Mouse (Mus musculus) hindbrain, embryonic 13.5 days (tissue): Measurements from ENCODE around the gene Stxbp1. TPM values are rescaled to one million over a fixed set of nuclear protein-coding genes. Genes with fewer than 3 reads are reported as not detected.

ENCODE experiments used
- ATAC-seq: fragments of 200-750 bp; cut with Nextera tagmentation; 2 replicates; pipeline ENCODE4 v1.8.0; 2017; ENCODE audit warnings: moderate TSS enrichment; ENCODE audit not compliant: low FRiP score
- H3K27ac ChIP-seq: fragments of 300-500 bp; sonication (generic); 2 replicates; pipeline ENCODE4 v1.5.1; 2015; ENCODE audit warnings: inconsistent platforms, mild to moderate bottlenecking, moderate library complexity
- H3K27me3 ChIP-seq: fragments of 300-500 bp; sonication (generic); 2 replicates; pipeline ENCODE4 v1.6.1; 2015; ENCODE audit warnings: mild to moderate bottlenecking, inconsistent platforms
- H3K36me3 ChIP-seq: fragments of 300-500 bp; sonication (generic); 2 replicates; pipeline ENCODE4 v1.6.1; 2015; ENCODE audit warnings: mild to moderate bottlenecking, inconsistent platforms
- H3K4me1 ChIP-seq: fragments of 300-500 bp; sonication (generic); replicated peaks from 2 replicates; pipeline ENCODE4 v1.6.1; 2015; ENCODE audit warnings: inconsistent platforms
- H3K4me2 ChIP-seq: fragments of 300-500 bp; sonication (generic); 2 replicates; pipeline ENCODE4 v1.6.1; 2015; ENCODE audit warnings: inconsistent platforms, mild to moderate bottlenecking, moderate library complexity
- H3K4me3 ChIP-seq: fragments of 300-500 bp; sonication (generic); 2 replicates; pipeline ENCODE4 v1.5.1; 2015; ENCODE audit warnings: mild to moderate bottlenecking, inconsistent platforms
- H3K9ac ChIP-seq: fragments of 300-500 bp; sonication (generic); 2 replicates; pipeline ENCODE4 v1.6.1; 2015; ENCODE audit warnings: mild to moderate bottlenecking, inconsistent platforms
- H3K9me3 ChIP-seq: fragments of 300-500 bp; sonication (generic); 2 replicates; pipeline ENCODE4 v1.6.1; 2016; ENCODE audit warnings: inconsistent platforms
- WGBS: fragments of 180-500 bp; shearing (Covaris S2); methylation state at CpG from one replicate; pipeline ENCODE4 v1.1.7; 2015; 5-methylcytosine and 5-hydroxymethylcytosine counted together
- polyA plus RNA-seq: library from polyadenylated mRNA; unstranded; fragments of >200 nt; fragmentation: Nextera tagmentation; extraction: Ambion mirVana; gene quantifications from 2 replicates; pipeline ENCODE4 v1.2.1, GENCODE M21; 2015

Gene Stxbp1
- polyA plus RNA-seq, 1 experiment from 2014 or later = 180 TPM

- peaks cover 24% of the 10 kb centered on the region for H3K36me3 ChIP-seq
- H3K4me2 ChIP-seq = no peak overlapping the region
- ATAC-seq = no peak
- WGBS = 81% methylated on average over 1 of the region's 1 CpGs
- H3K4me1 ChIP-seq = peaks cover 27% of the 10 kb centered on the region
- no peaks in the 10 kb centered on the region for H3K9me3 ChIP-seq
- H3K27me3 ChIP-seq = no peaks in the 10 kb centered on the region
- no peak overlapping the region for H3K9ac ChIP-seq
- no peak overlapping the region for H3K4me3 ChIP-seq
- peak overlapping the region; percentile 67; the same call in 1 of the 2 replicates for H3K27ac ChIP-seq
Observed at GRCm38 (mm10) chr2:32824778-32825177, 22.3 kb downstream of the Stxbp1 start.

DNA sequence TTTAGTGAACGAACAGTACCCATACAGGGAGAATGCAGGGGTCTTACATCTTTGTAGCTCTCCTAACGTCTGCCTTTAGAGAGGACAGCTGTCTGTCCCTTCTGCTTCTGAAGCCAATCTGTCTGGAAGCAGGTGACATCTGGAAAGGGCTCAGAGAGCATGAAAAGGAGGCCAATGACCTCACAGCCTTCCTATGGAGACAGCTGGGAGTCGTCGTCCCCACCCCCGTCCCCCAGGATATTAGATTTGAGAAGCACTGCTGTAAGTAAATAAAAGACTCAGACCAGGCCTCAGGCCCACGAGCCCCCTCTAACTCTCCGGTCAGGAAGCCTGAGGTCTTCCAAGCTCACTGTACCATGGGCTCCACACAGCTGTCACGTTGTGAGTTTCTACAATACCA lies 22.9 kb downstream of the Stxbp1 start:
- H3K4me1 ChIP-seq = peaks cover 24% of the 10 kb centered on the region
- H3K36me3 ChIP-seq = peaks cover 29% of the 10 kb centered on the region
- H3K27me3 ChIP-seq = no peaks in the 10 kb centered on the region
- H3K4me2 ChIP-seq = no peak overlapping the region
- no peaks in the 10 kb centered on the region for H3K9me3 ChIP-seq
- no peak overlapping the region for H3K4me3 ChIP-seq
- no peak for ATAC-seq
- H3K27ac ChIP-seq = peak overlapping the region; percentile 67
- no peak overlapping the region for H3K9ac ChIP-seq
- WGBS = 22% methylated on average over 8 of the region's 8 CpGs

GRCm38 (mm10) chr2:32823579-32824154 lies 23.4 kb downstream of the Stxbp1 start:
- peak overlapping the region; percentile 67 for H3K27ac ChIP-seq
- H3K4me3 ChIP-seq = no peak overlapping the region
- H3K36me3 ChIP-seq = peaks cover 33% of the 10 kb centered on the region
- H3K4me2 ChIP-seq = no peak overlapping the region
- H3K27me3 ChIP-seq = no peaks in the 10 kb centered on the region
- no peaks in the 10 kb centered on the region for H3K9me3 ChIP-seq
- 50% methylated on average over 8 of the region's 8 CpGs for WGBS
- peaks cover 24% of the 10 kb centered on the region for H3K4me1 ChIP-seq
- no peak for ATAC-seq
- H3K9ac ChIP-seq = 0 out of 2 replicates have a peak overlapping the region, but pooled peaks have one; percentile 15

- Histone ChIP-seq H3K9ac (peak overlapping the region; percentile 15; the same call in 1 of the 2 replicates), H3K27me3 (no peaks in the 10 kb centered on the region), H3K27ac (peak overlapping the region; percentile 67; the same call in 1 of the 2 replicates), H3K36me3 (peaks cover 37% of the 10 kb centered on the region), H3K4me1 (peaks cover 24% of the 10 kb centered on the region), H3K9me3 (no peaks in the 10 kb centered on the region), H3K4me2 (no peak overlapping the region), H3K4me3 (no peak overlapping the region)
- 40% methylated on average over 11 of the region's 11 CpGs for WGBS
- ATAC-seq = no peak
Observed at GRCm38 (mm10) chr2:32823153-32823552, 23.9 kb downstream of the Stxbp1 start.

- 81% methylated on average over 6 of the region's 6 CpGs for WGBS
- Histone ChIP-seq H3K9me3 (no peaks in the 10 kb centered on the region), H3K36me3 (peaks cover 42% of the 10 kb centered on the region), H3K4me3 (no peak overlapping the region), H3K27me3 (no peaks in the 10 kb centered on the region), H3K9ac (peak overlapping the region; percentile 15; the same call in 1 of the 2 replicates), H3K27ac (peak overlapping the region; percentile 20; the same call in 1 of the 2 replicates), H3K4me2 (no peak overlapping the region), H3K4me1 (peaks cover 28% of the 10 kb centered on the region)
- no peak for ATAC-seq
Observed at GRCm38 (mm10) chr2:32822643-32823042, 24.4 kb downstream of the Stxbp1 start.

- H3K9ac ChIP-seq = no peak overlapping the region
- no peaks in the 10 kb centered on the region for H3K27me3 ChIP-seq
- peaks cover 47% of the 10 kb centered on the region for H3K36me3 ChIP-seq
- no peak overlapping the region for H3K27ac ChIP-seq
- H3K4me3 ChIP-seq = no peak overlapping the region
- 72% methylated on average over 11 of the region's 11 CpGs for WGBS
- H3K4me1 ChIP-seq = peaks cover 36% of the 10 kb centered on the region
- ATAC-seq = no peak
- no peak overlapping the region for H3K4me2 ChIP-seq
- H3K9me3 ChIP-seq = no peaks in the 10 kb centered on the region
Observed at GRCm38 (mm10) chr2:32821041-32821802, 25.8 kb downstream of the Stxbp1 start.

DNA sequence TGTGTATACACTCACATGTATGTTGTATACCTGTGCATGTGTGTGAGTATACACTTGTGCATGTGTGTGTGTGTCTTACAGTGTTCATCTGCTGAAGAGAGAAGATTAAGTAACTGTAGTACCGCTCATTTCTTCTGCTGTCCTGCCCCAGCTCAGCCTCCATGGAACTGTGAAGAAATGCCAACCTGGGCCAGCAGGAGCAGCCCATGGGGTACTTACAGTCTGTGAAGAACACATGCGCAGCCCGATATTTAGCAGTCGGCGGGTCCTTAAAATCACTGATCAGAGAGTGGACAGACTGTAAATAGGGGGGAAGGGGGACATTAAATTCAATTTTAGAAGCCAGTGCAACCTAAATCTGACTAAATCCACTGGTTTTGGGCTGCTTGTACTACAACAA lies 28.8 kb downstream of the Stxbp1 start:
- 92% methylated on average over 5 of the region's 5 CpGs for WGBS
- no peak for ATAC-seq
- no peaks in the 10 kb centered on the region for H3K27me3 ChIP-seq

GRCm38 (mm10) chr2:32817589-32817988 lies 29.5 kb downstream of the Stxbp1 start:
- Histone ChIP-seq H3K4me2 (no peak overlapping the region), H3K27ac (peak overlapping the region; percentile 70), H3K9me3 (no peaks in the 10 kb centered on the region), H3K36me3 (peaks cover 80% of the 10 kb centered on the region), H3K9ac (no peak overlapping the region; the same call in 1 of the 2 replicates), H3K4me3 (no peak overlapping the region), H3K27me3 (no peaks in the 10 kb centered on the region), H3K4me1 (peaks cover 13% of the 10 kb centered on the region)
- WGBS = 65% methylated on average over 7 of the region's 7 CpGs
- no peak for ATAC-seq

More for the DNA sequence above, 28.8 kb downstream of the Stxbp1 start:
- peak overlapping the region; percentile 3; the same call in 1 of the 2 replicates for H3K27ac ChIP-seq
- H3K4me2 ChIP-seq = no peak overlapping the region
- H3K36me3 ChIP-seq = peaks cover 74% of the 10 kb centered on the region
- H3K9me3 ChIP-seq = no peaks in the 10 kb centered on the region
- H3K9ac ChIP-seq = no peak overlapping the region
- no peak overlapping the region for H3K4me3 ChIP-seq
- peaks cover 19% of the 10 kb centered on the region for H3K4me1 ChIP-seq

- no peak overlapping the region; the same call in 1 of the 2 replicates for H3K9ac ChIP-seq
- peaks cover 12% of the 10 kb centered on the region for H3K4me1 ChIP-seq
- H3K9me3 ChIP-seq = no peaks in the 10 kb centered on the region
- no peak for ATAC-seq
- WGBS = 57% methylated on average over 17 of the region's 17 CpGs
- H3K27ac ChIP-seq = peak overlapping the region; percentile 70
- H3K4me3 ChIP-seq = no peak overlapping the region
- H3K27me3 ChIP-seq = no peaks in the 10 kb centered on the region
- no peak overlapping the region for H3K4me2 ChIP-seq
- H3K36me3 ChIP-seq = peaks cover 85% of the 10 kb centered on the region
Observed at GRCm38 (mm10) chr2:32816946-32817581, 30.0 kb downstream of the Stxbp1 start.

- no peak overlapping the region for H3K27ac ChIP-seq
- no peak overlapping the region for H3K4me2 ChIP-seq
- H3K9ac ChIP-seq = no peak overlapping the region
- 91% methylated on average over 2 of the region's 2 CpGs for WGBS
- no peaks in the 10 kb centered on the region for H3K9me3 ChIP-seq
- no peak overlapping the region for H3K4me3 ChIP-seq
- H3K4me1 ChIP-seq = peaks cover 12% of the 10 kb centered on the region
- ATAC-seq = no peak
- no peaks in the 10 kb centered on the region for H3K27me3 ChIP-seq
- peaks cover 86% of the 10 kb centered on the region for H3K36me3 ChIP-seq
Observed at GRCm38 (mm10) chr2:32816497-32816896, 30.5 kb downstream of the Stxbp1 start.

- Histone ChIP-seq H3K27ac (no peak overlapping the region), H3K36me3 (peaks cover 89% of the 10 kb centered on the region), H3K4me1 (0 out of 2 replicates have a peak, but pooled peaks cover 4% of the 10 kb centered on the region), H3K9me3 (no peaks in the 10 kb centered on the region), H3K4me2 (no peak overlapping the region), H3K9ac (no peak overlapping the region), H3K27me3 (no peaks in the 10 kb centered on the region), H3K4me3 (no peak overlapping the region)
- no peak for ATAC-seq
- 85% methylated on average over 8 of the region's 8 CpGs for WGBS
Observed at GRCm38 (mm10) chr2:32811959-32812358, 35.1 kb downstream of the Stxbp1 start.

DNA sequence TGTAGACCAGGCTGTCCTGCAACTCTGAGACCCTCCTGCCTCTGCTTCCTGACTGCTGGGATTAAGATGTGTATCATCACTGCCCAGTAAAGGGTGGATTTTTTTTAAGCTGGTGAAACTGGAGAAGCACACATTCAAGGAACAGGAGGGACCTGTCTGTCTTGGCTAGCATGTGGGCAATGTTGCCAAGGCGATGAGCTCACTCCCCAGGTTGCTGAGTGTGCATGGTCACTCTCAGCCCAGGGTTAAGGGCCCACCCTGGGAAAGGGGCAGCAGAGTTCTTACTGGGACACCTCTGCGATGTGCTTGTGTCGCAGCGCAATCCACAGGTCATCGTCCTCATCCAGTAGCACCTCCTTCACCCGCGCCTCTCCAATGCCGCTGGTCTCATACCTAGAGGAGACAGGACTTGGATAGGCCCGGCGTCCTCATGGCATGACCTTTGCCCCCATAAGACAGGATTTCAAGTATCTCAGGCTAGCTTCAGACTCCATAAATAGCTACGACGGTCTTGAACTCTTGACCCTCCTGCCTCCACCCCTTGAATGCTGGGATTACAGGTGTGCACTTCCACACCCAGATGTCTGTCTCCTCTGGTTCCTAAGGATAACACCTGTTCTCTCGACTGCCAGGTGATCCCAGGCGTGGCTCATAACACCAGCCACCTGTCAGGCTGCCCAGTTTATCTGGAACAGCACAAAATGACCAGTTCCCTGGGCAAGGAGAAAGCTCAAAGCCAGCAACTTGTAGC lies 38.1 kb downstream of the Stxbp1 start:
- WGBS = 94% methylated on average over 14 of the region's 14 CpGs

More for the DNA sequence above, 38.1 kb downstream of the Stxbp1 start:
- H3K36me3 ChIP-seq = peaks cover 96% of the 10 kb centered on the region
- no peak overlapping the region for H3K27ac ChIP-seq
- no peak for ATAC-seq
- H3K4me3 ChIP-seq = no peak overlapping the region
- H3K4me2 ChIP-seq = no peak overlapping the region
- H3K9ac ChIP-seq = no peak overlapping the region
- H3K9me3 ChIP-seq = no peaks in the 10 kb centered on the region
- H3K4me1 ChIP-seq = 0 out of 2 replicates have a peak, but pooled peaks cover 3% of the 10 kb centered on the region
- no peaks in the 10 kb centered on the region for H3K27me3 ChIP-seq
